Comparison of ENCODE assay signal across 7 mouse cellular contexts in the genomic region with DNA sequence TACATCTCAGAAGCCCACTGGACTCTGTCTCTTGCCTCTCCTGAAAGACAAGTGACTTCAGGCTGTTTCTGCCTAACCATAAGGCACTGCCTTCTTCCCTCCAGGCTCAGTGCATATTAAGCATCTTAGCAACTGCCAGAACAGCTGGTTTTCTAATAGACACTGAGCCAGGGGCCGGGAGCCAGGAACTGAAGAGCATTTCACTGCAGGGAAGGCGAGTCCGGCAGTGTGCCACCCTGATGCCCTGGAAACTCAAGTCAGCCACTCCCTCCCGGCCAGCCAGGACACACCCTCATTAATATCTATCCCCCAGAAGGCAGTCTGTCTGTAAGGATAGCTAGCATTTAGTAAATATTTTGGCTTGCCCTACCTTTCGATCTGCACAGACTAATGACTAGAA. TPM values are rescaled to one million over a fixed set of nuclear protein-coding genes. Genes with fewer than 3 reads are reported as not detected.
DNase-seq lines count a peak whose midpoint lies in the region; ATAC-seq and TF ChIP-seq lines count a peak whose summit lies in the region.

No protein-coding gene starts in this region.

- H3K4me2 ChIP-seq in embryonic facial prominence, embryonic 15.5 days (replicated peaks), result no peak overlapping the region
- H3K4me2 ChIP-seq in midbrain, postnatal 0 days (ENCODE audit: low read depth, low read length, poor library complexity, severe bottlenecking), result no peak overlapping the region

- H3K9ac ChIP-seq in embryonic facial prominence, embryonic 15.5 days, result no peak overlapping the region
- no peak overlapping the region for H3K9ac ChIP-seq in midbrain, postnatal 0 days (replicated peaks; ENCODE audit: low read length, poor library complexity, severe bottlenecking)

- ATAC-seq in embryonic facial prominence, embryonic 15.5 days (ENCODE audit: insufficient number of reproducible peaks, low FRiP score, low TSS enrichment, low read depth), result peak; percentile 71
- peak; percentile 56; the same call in 1 of the 2 replicates for ATAC-seq in midbrain, postnatal 0 days (ENCODE audit: low FRiP score)
- ATAC-seq in CD4-positive, CD25-positive, alpha-beta regulatory T cell, adult 4 months, result no peak

- DNase-seq in layer of hippocampus, postnatal 10 days (ENCODE audit: low spot score in 2 of 2), result peak; percentile 22 to 45
- DNase-seq in layer of hippocampus, adult 2 months (ENCODE audit: low spot score in 2 of 2), result no peak
- peak; percentile 71 to 83 for DNase-seq in heart, postnatal 14 days
- DNase-seq in midbrain, postnatal 0 days (ENCODE audit: low spot score), result peak; percentile 82
- no peak for DNase-seq in layer of hippocampus, adult 8-10 months (ENCODE audit: low spot score in 2 of 2)

- 28% methylated on average over 5 of the region's 5 CpGs for WGBS in embryonic facial prominence, embryonic 15.5 days
- WGBS in midbrain, postnatal 0 days, result 47% methylated on average over 5 of the region's 5 CpGs

- H3K9me3 ChIP-seq in embryonic facial prominence, embryonic 15.5 days (replicated peaks), result no peaks in the 10 kb centered on the region
- no peaks in the 10 kb centered on the region for H3K9me3 ChIP-seq in midbrain, postnatal 0 days (ENCODE audit: low read length)

- H3K27ac ChIP-seq in layer of hippocampus, adult 2 months, result no peak overlapping the region
- peak overlapping the region; percentile 59; the same call in 1 of the 2 replicates for H3K27ac ChIP-seq in embryonic facial prominence, embryonic 15.5 days (replicated peaks)
- H3K27ac ChIP-seq in midbrain, postnatal 0 days (ENCODE audit: low read depth, low read length), result no peak overlapping the region

- H3K4me1 ChIP-seq in embryonic facial prominence, embryonic 15.5 days, result peaks cover 29% of the 10 kb centered on the region
- no peaks in the 10 kb centered on the region for H3K4me1 ChIP-seq in midbrain, postnatal 0 days (ENCODE audit: insufficient read depth, low read length)

- no peak for TF ChIP-seq CTCF in layer of hippocampus, adult 2 months (conservative IDR thresholded peaks at IDR 0.05)
- no peak for TF ChIP-seq CTCF in midbrain, postnatal 0 days (IDR thresholded peaks at IDR 0.05)

- H3K36me3 ChIP-seq in embryonic facial prominence, embryonic 15.5 days, result peaks cover 4% of the 10 kb centered on the region; the same call in 1 of the 2 replicates
- H3K36me3 ChIP-seq in midbrain, postnatal 0 days (ENCODE audit: insufficient read depth, low read length), result peaks cover 7% of the 10 kb centered on the region; the same call in 1 of the 2 replicates

- H3K4me3 ChIP-seq in layer of hippocampus, adult 2 months, result no peak overlapping the region
- H3K4me3 ChIP-seq in embryonic facial prominence, embryonic 15.5 days (replicated peaks), result no peak overlapping the region
- no peak overlapping the region for H3K4me3 ChIP-seq in midbrain, postnatal 0 days (ENCODE audit: low read depth, low read length)

- intact Hi-C loops in heart, postnatal 14 days (cut with DNase I), result no loop called here

- H3K27me3 ChIP-seq in embryonic facial prominence, embryonic 15.5 days, result no peaks in the 10 kb centered on the region
- no peaks in the 10 kb centered on the region for H3K27me3 ChIP-seq in midbrain, postnatal 0 days (ENCODE audit: insufficient read depth, low read length)

RNA-seq across cellular contexts. Expression of gene Cenpu, which starts 12.1 kb away (rescaled TPM):
- 1 to 10 TPM; 3.2 to 5.1 TPM for total RNA-seq in layer of hippocampus, postnatal 10 days (2021)
- total RNA-seq in layer of hippocampus, adult 2 months (2021), result 1 to 10 TPM; 1.2 to 2.3 TPM
- 10.1 and 10.5 TPM in 2 replicates for polyA plus RNA-seq in embryonic facial prominence, embryonic 15.5 days (2015; fragmentation: Nextera tagmentation; extraction: Ambion mirVana)
- total RNA-seq in heart, postnatal 14 days (2021), result 1 to 10 TPM; 1.3 to 1.4 TPM
- total RNA-seq in midbrain, postnatal 0 days (2014; rRNA removed), result 2.9 TPM in 2 replicates
- polyA plus RNA-seq in midbrain, postnatal 0 days (2015; fragmentation: Nextera tagmentation; extraction: Ambion mirVana), result 6.0 and 6.6 TPM in 2 replicates
- total RNA-seq in layer of hippocampus, adult 8-10 months (2022), result 1 to 10 TPM; 1.3 to 4.5 (median 1.9) TPM
- polyA plus RNA-seq in CD4-positive, CD25-positive, alpha-beta regulatory T cell, adult 4 months (2017; shearing (Covaris generic)), result 1 to 10 TPM; 6.1 to 8.2 TPM

Comparison
In these comparisons a context has a peak if more than half of its experiments do, and no peak if none do; other contexts are left out.
1. DNase-seq: peak in layer of hippocampus, postnatal 10 days (2 of 2), heart, postnatal 14 days (2 of 2) and midbrain, postnatal 0 days (single experiment); none in layer of hippocampus, adult 2 months (0 of 2) and layer of hippocampus, adult 8-10 months (0 of 2).